ENCODE assay signal across 20 mouse cellular contexts in the genomic region with DNA sequence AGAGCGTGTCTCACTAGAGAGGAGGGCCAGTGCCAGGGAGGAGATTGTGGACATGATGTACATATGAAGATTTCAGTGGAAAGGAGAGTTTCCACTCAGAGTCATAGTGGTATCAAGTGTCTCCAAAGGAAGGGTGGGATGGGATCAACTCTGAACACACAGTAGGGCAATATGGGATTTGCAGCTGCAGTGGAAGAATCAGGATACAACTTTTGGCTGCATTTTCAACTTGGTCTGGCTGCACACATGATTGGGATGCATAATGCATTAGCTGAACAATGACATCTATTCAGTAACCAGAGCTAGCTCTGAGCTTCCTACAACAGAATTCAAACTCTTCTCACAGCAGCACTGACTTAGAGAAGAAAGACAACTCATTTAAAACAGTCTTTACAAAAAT. TPM values are rescaled to one million over a fixed set of nuclear protein-coding genes. Genes with fewer than 3 reads are reported as not detected.
DNase-seq lines count a peak whose midpoint lies in the region; ATAC-seq and TF ChIP-seq lines count a peak whose summit lies in the region.
"Had no signal": no experiment of that assay in that cellular context is flagged by ENCODE, and none has a peak within 500 bp of the region (broad histone marks: within the 10 kb centered on the region; RNA-seq: fewer than 3 reads in every experiment).

No protein-coding gene starts in this region.

- 79% methylated on average over 1 of the region's 1 CpGs for WGBS in hindbrain, embryonic 13.5 days
- WGBS in hindbrain, embryonic 10.5 days: 88% methylated on average over 1 of the region's 1 CpGs
- WGBS in liver, postnatal 0 days (ENCODE audit: insufficient replicate concordance): 88% methylated on average over 1 of the region's 1 CpGs
- 84% methylated on average over 1 of the region's 1 CpGs for WGBS in liver, embryonic 11.5 days
- 85% methylated on average over 1 of the region's 1 CpGs for WGBS in hindbrain, postnatal 0 days
- WGBS in midbrain, embryonic 15.5 days: 88% methylated on average over 1 of the region's 1 CpGs

- no peak for TF ChIP-seq EP300 in liver, postnatal 0 days (IDR thresholded peaks at IDR 0.05; ENCODE audit: low read depth)

- H3K4me2 ChIP-seq in hindbrain, embryonic 13.5 days: no peak overlapping the region
- H3K4me2 ChIP-seq in liver, postnatal 0 days (ENCODE audit: low read depth, low read length): no peak overlapping the region
- H3K4me2 ChIP-seq in liver, embryonic 11.5 days: no peak overlapping the region
- no peak overlapping the region for H3K4me2 ChIP-seq in hindbrain, postnatal 0 days (ENCODE audit: low read depth, low read length)
- H3K4me2 ChIP-seq in midbrain, embryonic 15.5 days: no peak overlapping the region
- H3K4me2 ChIP-seq: embryonic facial prominence, embryonic 13.5 days; liver, embryonic 15.5 days had no signal

- H3K9me3 ChIP-seq in hindbrain, embryonic 13.5 days: no peaks in the 10 kb centered on the region
- H3K9me3 ChIP-seq in hindbrain, embryonic 10.5 days: no peaks in the 10 kb centered on the region
- H3K9me3 ChIP-seq in liver, postnatal 0 days (ENCODE audit: low read length): no peaks in the 10 kb centered on the region
- H3K9me3 ChIP-seq in liver, embryonic 11.5 days (ENCODE audit: control insufficient read depth, low read length): no peaks in the 10 kb centered on the region
- no peaks in the 10 kb centered on the region for H3K9me3 ChIP-seq in hindbrain, postnatal 0 days (ENCODE audit: low read length)
- no peaks in the 10 kb centered on the region for H3K9me3 ChIP-seq in midbrain, embryonic 15.5 days
- H3K9me3 ChIP-seq: embryonic facial prominence, embryonic 13.5 days; liver, embryonic 15.5 days had no signal

- no peak overlapping the region for H3K27ac ChIP-seq in hindbrain, embryonic 13.5 days
- no peak overlapping the region for H3K27ac ChIP-seq in hindbrain, embryonic 10.5 days
- H3K27ac ChIP-seq in liver, postnatal 0 days (ENCODE audit: low read depth): peak overlapping the region; percentile 89
- H3K27ac ChIP-seq in liver, embryonic 11.5 days (ENCODE audit: low read depth, low read length): no peak overlapping the region
- H3K27ac ChIP-seq in hindbrain, postnatal 0 days: peak overlapping the region; percentile 52; the same call in 1 of the 2 replicates
- no peak overlapping the region for H3K27ac ChIP-seq in midbrain, embryonic 15.5 days
- H3K27ac ChIP-seq: embryonic facial prominence, embryonic 13.5 days; heart, adult 2 months; liver, embryonic 15.5 days had no signal

- DNase-seq in hindbrain, embryonic 10.5 days (ENCODE audit: low spot score): no peak
- no peak for DNase-seq in liver, postnatal 0 days
- DNase-seq in liver, embryonic 11.5 days (ENCODE audit: low spot score): no peak
- peak; percentile 20 for DNase-seq in hindbrain, postnatal 0 days (ENCODE audit: low spot score)
- DNase-seq in adrenal gland, postnatal 14 days: no peak
- DNase-seq in cerebellum, postnatal 36 days: no peak
- DNase-seq: B cell, adult 2 months; cerebellum, adult 9-10 months; heart, adult 2 months; heart, postnatal 36 days; kidney, adult 8-10 months; kidney, postnatal 25 days; spleen, adult 18-20 months; thymus, postnatal 4 days had no signal

- no peaks in the 10 kb centered on the region for H3K4me1 ChIP-seq in hindbrain, embryonic 13.5 days (replicated peaks)
- peaks cover 5% of the 10 kb centered on the region for H3K4me1 ChIP-seq in hindbrain, embryonic 10.5 days (replicated peaks)
- H3K4me1 ChIP-seq in liver, postnatal 0 days (ENCODE audit: insufficient read depth): peaks cover 17% of the 10 kb centered on the region
- no peaks in the 10 kb centered on the region for H3K4me1 ChIP-seq in liver, embryonic 11.5 days (replicated peaks; ENCODE audit: control insufficient read depth, insufficient read depth, low read length)
- no peaks in the 10 kb centered on the region for H3K4me1 ChIP-seq in hindbrain, postnatal 0 days (ENCODE audit: insufficient read depth, low read length)
- no peaks in the 10 kb centered on the region for H3K4me1 ChIP-seq in midbrain, embryonic 15.5 days
- H3K4me1 ChIP-seq: embryonic facial prominence, embryonic 13.5 days; liver, embryonic 15.5 days had no signal

- H3K9ac ChIP-seq in hindbrain, embryonic 13.5 days: no peak overlapping the region
- no peak overlapping the region for H3K9ac ChIP-seq in liver, postnatal 0 days (replicated peaks)
- H3K9ac ChIP-seq in liver, embryonic 11.5 days (ENCODE audit: low read depth, low read length): no peak overlapping the region
- H3K9ac ChIP-seq in hindbrain, postnatal 0 days (replicated peaks; ENCODE audit: low read length): no peak overlapping the region
- no peak overlapping the region for H3K9ac ChIP-seq in midbrain, embryonic 15.5 days
- H3K9ac ChIP-seq: embryonic facial prominence, embryonic 13.5 days; liver, embryonic 15.5 days had no signal

- no peaks in the 10 kb centered on the region for H3K36me3 ChIP-seq in hindbrain, embryonic 13.5 days
- no peaks in the 10 kb centered on the region for H3K36me3 ChIP-seq in hindbrain, embryonic 10.5 days
- H3K36me3 ChIP-seq in liver, postnatal 0 days (replicated peaks; ENCODE audit: insufficient read depth, low read length): no peaks in the 10 kb centered on the region
- no peaks in the 10 kb centered on the region for H3K36me3 ChIP-seq in liver, embryonic 11.5 days (ENCODE audit: control insufficient read depth, insufficient read depth, low read length)
- H3K36me3 ChIP-seq in hindbrain, postnatal 0 days (ENCODE audit: insufficient read depth, low read length): no peaks in the 10 kb centered on the region
- no peaks in the 10 kb centered on the region for H3K36me3 ChIP-seq in midbrain, embryonic 15.5 days (replicated peaks)
- H3K36me3 ChIP-seq: embryonic facial prominence, embryonic 13.5 days; liver, embryonic 15.5 days had no signal

- TF ChIP-seq CTCF in liver, postnatal 0 days (IDR thresholded peaks at IDR 0.05; ENCODE audit: low read depth): no peak
- TF ChIP-seq CTCF in hindbrain, postnatal 0 days (IDR thresholded peaks at IDR 0.05; ENCODE audit: low read depth): no peak

- no peaks in the 10 kb centered on the region for H3K27me3 ChIP-seq in hindbrain, embryonic 13.5 days
- H3K27me3 ChIP-seq in hindbrain, embryonic 10.5 days (ENCODE audit: insufficient read depth, poor library complexity, severe bottlenecking): no peaks in the 10 kb centered on the region
- no peaks in the 10 kb centered on the region for H3K27me3 ChIP-seq in liver, postnatal 0 days (ENCODE audit: insufficient read depth, low read length)
- no peaks in the 10 kb centered on the region for H3K27me3 ChIP-seq in liver, embryonic 11.5 days (replicated peaks; ENCODE audit: control insufficient read depth, insufficient read depth, low read length)
- H3K27me3 ChIP-seq in hindbrain, postnatal 0 days (ENCODE audit: insufficient read depth, low read length): no peaks in the 10 kb centered on the region
- H3K27me3 ChIP-seq in midbrain, embryonic 15.5 days (replicated peaks): no peaks in the 10 kb centered on the region
- H3K27me3 ChIP-seq: embryonic facial prominence, embryonic 13.5 days; liver, embryonic 15.5 days had no signal

- ATAC-seq in hindbrain, embryonic 13.5 days (ENCODE audit: low FRiP score): 0 out of 2 replicates have a peak, but pooled peaks have one; percentile 24
- ATAC-seq in liver, postnatal 0 days: no peak
- no peak for ATAC-seq in liver, embryonic 11.5 days (replicated peaks; ENCODE audit: low FRiP score)
- 0 out of 2 replicates have a peak, but pooled peaks have one; percentile 43 for ATAC-seq in hindbrain, postnatal 0 days
- 0 out of 2 replicates have a peak, but pooled peaks have one; percentile 45 for ATAC-seq in midbrain, embryonic 15.5 days (replicated peaks)
- ATAC-seq: forebrain, embryonic 16.5 days; lung, postnatal 0 days had no signal

- H3K4me3 ChIP-seq in hindbrain, embryonic 13.5 days: no peak overlapping the region
- no peak overlapping the region for H3K4me3 ChIP-seq in hindbrain, embryonic 10.5 days
- no peak overlapping the region for H3K4me3 ChIP-seq in liver, postnatal 0 days (ENCODE audit: low read depth, low read length)
- H3K4me3 ChIP-seq in liver, embryonic 11.5 days (ENCODE audit: low read depth, low read length): no peak overlapping the region
- no peak overlapping the region for H3K4me3 ChIP-seq in hindbrain, postnatal 0 days (ENCODE audit: low read length)
- H3K4me3 ChIP-seq in midbrain, embryonic 15.5 days: no peak overlapping the region
- H3K4me3 ChIP-seq: embryonic facial prominence, embryonic 13.5 days; heart, adult 2 months; liver, embryonic 15.5 days had no signal

RNA-seq across cellular contexts. Expression of a gene that starts 30.4 kb away (rescaled TPM):
- 120 and 137 TPM in 2 replicates for polyA plus RNA-seq in hindbrain, embryonic 13.5 days (2015; fragmentation: Nextera tagmentation; extraction: Ambion mirVana)
- polyA plus RNA-seq in hindbrain, embryonic 10.5 days (2016; fragmentation: Nextera tagmentation; extraction: Ambion mirVana): 70.6 and 75.1 TPM in 2 replicates
- 4,176 and 4,221 TPM in 2 replicates for polyA plus RNA-seq in liver, postnatal 0 days (2015; fragmentation: Nextera tagmentation; extraction: Ambion mirVana)
- 268 and 281 TPM in 2 replicates for polyA plus RNA-seq in liver, embryonic 11.5 days (2014; fragmentation: Nextera tagmentation; extraction: Ambion mirVana)
- total RNA-seq in hindbrain, postnatal 0 days (2014; rRNA removed): 319 and 356 TPM in 2 replicates
- polyA plus RNA-seq in hindbrain, postnatal 0 days (2015; fragmentation: Nextera tagmentation; extraction: Ambion mirVana): 283 and 310 TPM in 2 replicates
- 104 and 122 TPM in 2 replicates for polyA plus RNA-seq in midbrain, embryonic 15.5 days (2015; fragmentation: Nextera tagmentation; extraction: Ambion mirVana)
- total RNA-seq in adrenal gland, postnatal 14 days (2021): 434 and 875 TPM in 2 replicates

Comparison
In these comparisons a context has a peak if more than half of its experiments do, and no peak if none do; other contexts are left out.
1. H3K27ac ChIP-seq: peak in liver, postnatal 0 days (single experiment) and hindbrain, postnatal 0 days (single experiment); none in hindbrain, embryonic 13.5 days (single experiment), hindbrain, embryonic 10.5 days (single experiment), liver, embryonic 11.5 days (single experiment) and midbrain, embryonic 15.5 days (single experiment).
2. RNA of a gene that starts 30.4 kb away (polyA plus RNA-seq): 4,176 to 4,221 TPM in liver, postnatal 0 days; 283 to 310 TPM in hindbrain, postnatal 0 days, 268 to 281 TPM in liver, embryonic 11.5 days, 120 to 137 TPM in hindbrain, embryonic 13.5 days, 104 to 122 TPM in midbrain, embryonic 15.5 days and 70.6 to 75.1 TPM in hindbrain, embryonic 10.5 days; every median in the first group is over 10 times any median in the second.
3. ATAC-seq: peak in hindbrain, embryonic 13.5 days (single experiment), hindbrain, postnatal 0 days (single experiment) and midbrain, embryonic 15.5 days (single experiment); none in liver, postnatal 0 days (single experiment) and liver, embryonic 11.5 days (single experiment).